Mouse (Mus musculus): ENCODE results near the gene Bcl2l12. TPM values are rescaled to one million over a fixed set of nuclear protein-coding genes. Genes with fewer than 3 reads are reported as not detected.
A peak's percentile ranks its signal among the peaks of the same experiment; 100 is the strongest.

Gene Bcl2l12
- polyA plus RNA-seq, 1 experiment from 2014 or later, result 10.0 TPM

DNA sequence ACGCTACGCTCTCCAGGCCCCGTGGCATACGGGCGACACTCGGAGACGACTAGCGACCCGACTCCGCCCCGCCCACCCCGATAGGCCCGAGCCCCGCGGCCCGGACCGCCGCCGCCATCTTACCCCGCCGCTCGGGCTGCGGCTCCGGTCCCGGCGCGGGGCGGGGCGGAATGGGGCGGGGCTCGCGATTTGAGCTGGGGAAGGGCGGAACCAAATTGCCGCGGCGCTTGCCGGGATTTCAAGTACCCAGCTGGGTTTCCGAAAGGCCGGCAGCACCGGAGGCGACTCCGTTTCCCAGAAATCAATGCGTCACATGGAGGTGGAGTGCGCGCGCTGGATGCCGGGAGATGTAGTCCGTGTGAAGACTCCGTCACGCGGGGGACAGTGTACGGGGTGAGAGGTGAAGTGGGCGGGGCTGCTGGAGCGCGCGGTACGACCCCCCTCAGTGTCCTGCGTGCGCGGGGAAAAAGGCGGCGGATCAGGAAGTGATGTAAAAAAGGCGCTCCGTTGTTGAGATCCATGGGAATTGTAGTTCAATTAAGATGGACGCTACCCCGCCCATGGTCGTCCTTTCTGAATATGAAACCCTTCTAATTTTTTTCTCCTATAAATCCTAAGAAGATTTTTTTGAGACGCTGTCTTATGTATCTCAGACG lies 17.6 kb upstream of the Bcl2l12 start, which contains the start of gene Scaf1:
Gene Scaf1, minus strand, starts transcription at position 407 of the 656 bp plus-strand sequence.
- Histone ChIP-seq H3K27me3 (replicated peaks) (no peaks in the 10 kb centered on the region), H3K4me2 (peak within 1 kb of the TSS; percentile 77), H3K9me3 (no peaks in the 10 kb centered on the region), H3K36me3 (replicated peaks) (peaks cover 19% of the 10 kb centered on the region; the same call in 1 of the 2 replicates), H3K4me3 (peak within 1 kb of the TSS; percentile 92), H3K9ac (peak within 1 kb of the TSS; percentile 95), H3K4me1 (peaks cover 27% of the 10 kb centered on the region), H3K27ac (peak within 1 kb of the TSS; percentile 84)
- 1% methylated on average over 69 of the region's 69 CpGs for WGBS
- ATAC-seq (replicated peaks), result peak; percentile 94

DNA sequence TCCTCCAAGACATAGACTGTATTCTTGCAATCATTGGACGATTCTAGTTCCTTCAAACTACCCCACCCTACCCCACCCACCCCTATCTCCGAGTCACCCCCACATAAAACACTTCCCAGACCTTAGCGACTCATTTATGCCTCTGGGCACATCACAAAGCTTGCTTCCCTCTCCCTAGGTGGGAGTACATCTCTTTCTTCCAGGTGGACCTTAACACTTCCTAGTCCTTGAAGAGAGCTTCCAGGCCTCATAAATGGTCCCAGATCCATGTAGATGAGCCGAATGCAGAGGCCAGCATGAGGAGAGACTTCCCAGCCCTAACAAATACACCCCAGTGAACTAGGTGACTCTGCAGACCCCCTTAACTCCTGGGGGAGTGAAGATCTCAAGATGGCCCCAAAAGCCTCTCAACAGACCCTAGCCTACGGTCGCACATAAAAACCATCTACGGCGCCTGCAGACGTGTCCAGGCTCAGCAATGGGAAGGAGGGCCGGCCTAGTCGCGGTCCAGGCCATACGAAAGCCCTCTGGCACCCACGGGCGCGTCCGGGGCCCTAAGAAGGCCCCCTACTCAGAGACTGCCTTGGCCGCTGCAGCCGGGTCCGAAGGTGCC lies 16.9 kb upstream of the Bcl2l12 start:
- Histone ChIP-seq H3K4me2 (peak overlapping the region; percentile 77), H3K36me3 (replicated peaks) (peaks cover 19% of the 10 kb centered on the region; the same call in 1 of the 2 replicates), H3K9me3 (no peaks in the 10 kb centered on the region), H3K27ac (peak overlapping the region; percentile 84), H3K4me1 (peaks cover 27% of the 10 kb centered on the region), H3K4me3 (peak overlapping the region; percentile 92), H3K27me3 (replicated peaks) (no peaks in the 10 kb centered on the region), H3K9ac (peak overlapping the region; percentile 95)
- ATAC-seq (replicated peaks), result no peak
- WGBS, result 3% methylated on average over 20 of the region's 20 CpGs

DNA sequence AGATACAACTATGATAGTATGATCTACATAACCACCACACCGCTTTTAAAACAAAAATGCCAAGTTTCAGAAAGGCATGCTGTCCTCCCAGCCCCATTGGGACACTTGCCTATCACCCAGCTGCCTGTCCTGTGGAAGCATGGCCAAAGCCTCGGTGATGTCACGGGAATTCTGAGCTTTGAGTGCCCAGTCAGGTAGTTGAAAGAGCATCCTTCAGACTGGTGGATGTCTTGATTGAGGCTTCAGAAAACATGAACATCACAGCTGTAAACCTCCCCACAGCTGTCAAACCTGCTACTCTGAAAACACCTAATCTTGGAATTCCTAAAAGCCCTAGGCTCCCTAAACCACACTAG lies 15.6 kb upstream of the Bcl2l12 start:
- ATAC-seq (replicated peaks), result no peak
- Histone ChIP-seq H3K4me1 (peaks cover 27% of the 10 kb centered on the region), H3K27me3 (replicated peaks) (no peaks in the 10 kb centered on the region), H3K9ac (no peak overlapping the region), H3K9me3 (no peaks in the 10 kb centered on the region), H3K4me2 (no peak overlapping the region), H3K27ac (no peak overlapping the region), H3K36me3 (replicated peaks) (peaks cover 30% of the 10 kb centered on the region), H3K4me3 (no peak overlapping the region)
- 97% methylated on average over 3 of the region's 3 CpGs for WGBS

DNA sequence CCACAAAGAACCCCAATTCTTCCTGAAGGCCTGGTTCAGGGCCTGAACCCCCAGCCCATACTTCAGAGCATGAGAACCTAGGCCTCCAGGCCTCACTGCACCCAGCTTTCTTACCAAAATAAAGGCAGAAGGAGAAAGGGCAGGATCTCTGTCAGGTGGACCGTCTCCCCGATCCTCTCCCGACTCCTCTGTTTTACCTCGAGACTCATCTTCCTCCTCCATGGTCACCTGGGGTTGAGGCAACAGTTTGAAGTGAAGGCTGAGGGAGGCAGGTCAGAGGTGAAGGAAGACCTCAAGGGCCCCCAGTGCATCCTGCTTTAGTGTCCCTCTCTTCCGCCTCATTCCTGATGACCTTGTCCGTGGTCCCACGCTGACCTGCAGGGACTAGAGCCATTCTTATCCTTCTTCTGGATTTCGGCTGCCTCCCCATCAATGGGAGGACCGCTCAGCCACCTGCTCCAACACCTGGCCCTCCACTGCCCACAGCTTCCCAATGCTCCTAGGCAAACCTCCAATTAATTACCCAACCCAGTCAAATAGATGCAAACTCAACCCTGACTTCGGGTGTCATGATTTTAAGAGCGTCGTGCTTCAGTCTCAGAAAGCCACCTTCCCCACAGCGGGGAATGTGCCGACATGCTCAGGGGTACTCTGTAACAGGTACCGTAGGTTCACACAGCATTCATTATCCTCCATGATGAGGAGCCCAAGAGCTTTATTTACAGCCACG lies 15.0 kb upstream of the Bcl2l12 start:
- H3K9ac ChIP-seq, result no peak overlapping the region
- H3K9me3 ChIP-seq, result no peaks in the 10 kb centered on the region
- H3K36me3 ChIP-seq (replicated peaks), result peaks cover 34% of the 10 kb centered on the region
- no peak for ATAC-seq (replicated peaks)
- WGBS, result 98% methylated on average over 16 of the region's 16 CpGs
- no peaks in the 10 kb centered on the region for H3K27me3 ChIP-seq (replicated peaks)
- no peak overlapping the region for H3K4me3 ChIP-seq
- no peak overlapping the region for H3K4me2 ChIP-seq
- no peak overlapping the region for H3K27ac ChIP-seq
- H3K4me1 ChIP-seq, result peaks cover 27% of the 10 kb centered on the region

DNA sequence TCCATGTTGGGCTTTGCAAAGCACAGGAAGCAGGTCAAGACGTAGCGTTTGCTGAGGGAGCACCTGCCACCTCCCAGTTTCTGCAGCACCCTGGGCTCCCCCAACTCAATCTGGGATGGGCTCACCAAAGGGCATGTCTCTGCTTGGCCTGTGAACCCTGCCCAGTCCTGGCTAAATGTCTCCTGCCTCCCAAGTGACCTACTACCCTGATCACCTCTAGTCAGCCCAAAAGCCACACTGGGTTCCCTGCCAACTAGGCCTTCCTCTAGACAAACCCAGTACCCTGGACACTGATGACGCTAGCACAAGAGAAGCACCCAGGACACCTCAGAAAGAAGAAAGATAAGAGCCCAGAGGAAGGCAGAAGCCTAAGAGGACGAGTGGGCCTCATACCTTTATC lies 14.3 kb upstream of the Bcl2l12 start:
- Histone ChIP-seq H3K4me1 (peaks cover 23% of the 10 kb centered on the region), H3K27me3 (replicated peaks) (no peaks in the 10 kb centered on the region), H3K27ac (no peak overlapping the region), H3K9me3 (no peaks in the 10 kb centered on the region), H3K9ac (no peak overlapping the region), H3K4me2 (no peak overlapping the region), H3K36me3 (replicated peaks) (peaks cover 41% of the 10 kb centered on the region), H3K4me3 (no peak overlapping the region)
- ATAC-seq (replicated peaks), result no peak
- 87% methylated on average over 4 of the region's 4 CpGs for WGBS

DNA sequence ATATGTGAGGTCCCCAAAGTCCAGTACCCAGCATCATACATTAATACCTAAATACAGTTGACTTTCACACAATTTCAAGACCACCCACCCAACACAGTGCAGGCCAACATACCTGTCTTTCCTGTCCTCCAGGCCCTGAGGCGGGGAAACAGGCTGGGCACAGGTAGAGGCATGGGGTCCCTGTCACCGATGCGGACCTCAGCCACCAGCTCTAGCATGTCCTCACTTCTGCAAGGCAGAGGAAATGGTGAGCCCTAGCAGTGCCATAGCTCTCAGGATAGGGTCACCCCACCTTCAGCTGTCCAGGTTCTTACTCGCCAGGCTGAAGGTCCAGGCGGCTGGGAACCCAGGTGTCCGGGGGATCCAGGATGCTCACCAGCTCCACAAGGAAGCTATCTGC lies 13.5 kb upstream of the Bcl2l12 start:
- WGBS, result 99% methylated on average over 6 of the region's 6 CpGs
- H3K27ac ChIP-seq, result no peak overlapping the region
- H3K4me2 ChIP-seq, result no peak overlapping the region
- H3K27me3 ChIP-seq (replicated peaks), result no peaks in the 10 kb centered on the region
- H3K9ac ChIP-seq, result no peak overlapping the region
- no peak overlapping the region for H3K4me3 ChIP-seq
- peaks cover 16% of the 10 kb centered on the region for H3K4me1 ChIP-seq
- peaks cover 49% of the 10 kb centered on the region for H3K36me3 ChIP-seq (replicated peaks)
- H3K9me3 ChIP-seq, result no peaks in the 10 kb centered on the region
- no peak for ATAC-seq (replicated peaks)

DNA sequence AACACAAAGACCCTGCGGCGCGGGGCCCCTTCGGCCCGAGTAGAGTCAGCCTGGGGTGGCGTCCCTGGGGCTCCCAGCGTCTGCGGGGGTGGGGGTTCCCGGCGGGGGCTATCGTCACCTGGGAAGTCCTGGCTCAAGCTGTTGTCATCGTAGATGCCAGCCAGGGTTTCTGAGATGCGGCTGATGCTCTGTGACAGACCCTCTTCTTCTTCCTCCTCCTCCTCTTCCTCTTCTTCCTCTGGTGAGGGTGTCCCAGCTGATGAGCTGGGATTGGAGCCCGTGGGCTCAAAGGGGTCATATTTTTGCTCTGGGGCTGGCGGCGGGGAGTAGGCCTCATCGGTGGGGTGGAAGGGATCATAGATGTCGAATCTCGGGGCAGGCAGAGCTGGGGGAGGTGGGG lies 9.9 kb upstream of the Bcl2l12 start:
- peaks cover 81% of the 10 kb centered on the region for H3K36me3 ChIP-seq (replicated peaks)
- no peak overlapping the region for H3K4me3 ChIP-seq
- H3K4me1 ChIP-seq, result no peaks in the 10 kb centered on the region
- H3K9ac ChIP-seq, result no peak overlapping the region
- no peaks in the 10 kb centered on the region for H3K9me3 ChIP-seq
- H3K27me3 ChIP-seq (replicated peaks), result no peaks in the 10 kb centered on the region
- 94% methylated on average over 19 of the region's 19 CpGs for WGBS
- no peak overlapping the region for H3K27ac ChIP-seq
- no peak for ATAC-seq (replicated peaks)
- H3K4me2 ChIP-seq, result no peak overlapping the region

DNA sequence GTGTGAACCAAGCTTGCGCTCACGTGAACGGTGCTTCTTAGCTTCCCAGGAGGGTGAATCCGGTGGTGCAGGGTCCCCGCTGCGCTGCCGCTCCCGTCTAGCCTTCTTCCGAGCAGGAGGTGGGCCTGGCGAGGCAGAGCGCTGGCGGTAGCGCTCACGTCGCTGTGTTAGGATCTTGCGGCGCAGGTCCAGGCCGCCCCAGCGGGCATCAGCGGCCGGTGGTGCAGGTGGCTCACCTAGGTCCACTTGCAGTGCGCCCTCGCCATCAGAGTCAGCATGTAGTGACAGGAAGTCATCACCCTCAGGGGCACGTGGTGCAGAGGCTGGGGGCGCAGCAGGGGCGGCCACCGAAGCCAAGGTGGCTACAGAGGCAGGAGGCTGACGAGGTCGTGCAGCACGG lies 9.3 kb upstream of the Bcl2l12 start:
- H3K4me3 ChIP-seq, result no peak overlapping the region
- H3K36me3 ChIP-seq (replicated peaks), result peaks cover 81% of the 10 kb centered on the region
- H3K4me2 ChIP-seq, result no peak overlapping the region
- no peaks in the 10 kb centered on the region for H3K9me3 ChIP-seq
- H3K27me3 ChIP-seq (replicated peaks), result no peaks in the 10 kb centered on the region
- no peak overlapping the region for H3K27ac ChIP-seq
- 95% methylated on average over 30 of the region's 30 CpGs for WGBS
- no peak overlapping the region for H3K9ac ChIP-seq
- no peaks in the 10 kb centered on the region for H3K4me1 ChIP-seq
- ATAC-seq (replicated peaks), result no peak

DNA sequence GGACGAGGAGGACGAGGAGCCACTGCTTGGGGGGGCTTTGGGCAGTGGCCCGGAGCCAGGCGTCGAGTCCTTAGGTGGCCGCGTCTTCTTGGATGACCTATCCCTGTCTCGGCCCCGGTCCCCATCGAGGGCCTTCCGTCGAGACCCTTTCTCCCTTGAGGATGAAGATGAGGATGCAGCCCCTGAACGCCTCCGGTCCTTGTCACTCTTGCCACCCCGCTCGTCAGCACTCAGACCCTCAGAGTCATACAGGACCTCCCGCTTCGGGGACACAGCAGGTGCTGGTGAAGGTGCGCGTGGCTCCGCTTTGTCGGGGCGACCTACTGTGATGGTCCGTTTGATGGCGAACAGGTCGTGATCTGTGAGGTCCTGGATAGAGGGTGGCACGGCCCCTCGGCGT lies 8.6 kb upstream of the Bcl2l12 start:
- WGBS, result 95% methylated on average over 29 of the region's 29 CpGs
- Histone ChIP-seq H3K9me3 (no peaks in the 10 kb centered on the region), H3K36me3 (replicated peaks) (peaks cover 76% of the 10 kb centered on the region), H3K27ac (no peak overlapping the region), H3K27me3 (replicated peaks) (no peaks in the 10 kb centered on the region), H3K4me1 (no peaks in the 10 kb centered on the region), H3K4me2 (no peak overlapping the region), H3K9ac (no peak overlapping the region), H3K4me3 (no peak overlapping the region)
- ATAC-seq (replicated peaks), result no peak

DNA sequence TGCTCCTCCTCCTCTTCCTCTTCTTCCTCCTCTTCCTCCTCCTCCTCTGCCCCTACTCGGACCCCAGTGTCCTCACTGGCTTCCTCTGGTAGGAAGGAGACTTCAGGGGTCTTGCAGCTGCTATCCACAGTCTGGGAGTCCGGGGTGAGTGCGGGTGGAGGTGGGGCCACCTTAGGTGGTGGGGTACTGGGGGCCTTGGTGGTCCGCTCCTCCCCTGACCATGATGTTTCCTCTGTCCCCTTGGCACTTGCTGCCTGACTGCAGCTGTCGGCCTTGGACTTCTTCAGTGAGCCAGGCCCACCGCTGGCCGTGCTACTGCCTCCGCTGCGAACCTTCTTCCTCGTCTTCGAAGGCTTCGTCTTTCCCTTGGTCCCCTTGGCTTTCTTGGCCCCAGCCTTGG lies 8.0 kb upstream of the Bcl2l12 start:
- no peaks in the 10 kb centered on the region for H3K4me1 ChIP-seq
- H3K27ac ChIP-seq, result no peak overlapping the region
- WGBS, result 93% methylated on average over 12 of the region's 12 CpGs
- ATAC-seq (replicated peaks), result no peak
- no peak overlapping the region for H3K4me3 ChIP-seq
- no peaks in the 10 kb centered on the region for H3K9me3 ChIP-seq
- H3K4me2 ChIP-seq, result no peak overlapping the region
- H3K9ac ChIP-seq, result no peak overlapping the region
- H3K27me3 ChIP-seq (replicated peaks), result no peaks in the 10 kb centered on the region
- peaks cover 75% of the 10 kb centered on the region for H3K36me3 ChIP-seq (replicated peaks)

DNA sequence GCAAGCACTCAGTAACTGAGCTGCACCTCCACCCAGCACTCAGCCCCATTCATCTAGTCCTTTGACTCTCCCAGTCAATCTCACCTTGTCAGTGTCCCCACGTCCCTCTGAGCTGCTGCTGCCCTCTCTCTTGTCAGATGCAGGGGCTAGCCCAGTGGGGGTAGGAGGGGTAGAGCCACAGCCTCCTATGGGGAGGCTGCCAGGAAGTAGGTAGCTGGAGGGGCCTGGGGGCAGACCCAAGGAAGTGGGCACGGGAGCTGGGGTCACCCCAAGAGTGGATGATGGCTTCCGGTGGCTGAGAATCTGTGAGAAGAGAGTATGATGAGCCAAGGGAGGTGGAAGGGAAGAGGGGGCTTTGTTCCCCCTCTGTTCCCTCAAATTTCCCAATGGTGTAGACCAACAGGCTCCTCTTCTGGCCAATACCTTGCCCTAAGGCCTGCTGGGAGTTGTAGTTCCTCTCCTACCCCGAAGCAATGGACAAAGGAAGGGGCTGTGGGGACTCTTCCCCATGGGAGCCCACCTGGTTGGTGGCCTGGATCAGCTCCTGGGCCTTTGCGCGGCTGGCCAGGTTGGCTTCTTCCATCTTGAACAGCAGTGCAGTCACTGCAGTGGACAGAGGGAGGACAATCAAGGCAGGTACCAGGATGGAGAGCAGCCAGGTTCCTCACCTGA lies 6.9 kb upstream of the Bcl2l12 start:
- H3K27me3 ChIP-seq (replicated peaks), result no peaks in the 10 kb centered on the region
- peaks cover 85% of the 10 kb centered on the region for H3K36me3 ChIP-seq (replicated peaks)
- 0 out of 2 replicates have a peak, but pooled peaks cover 1% of the 10 kb centered on the region for H3K4me1 ChIP-seq
- no peak overlapping the region for H3K4me2 ChIP-seq
- no peak overlapping the region for H3K4me3 ChIP-seq
- H3K9me3 ChIP-seq, result no peaks in the 10 kb centered on the region
- H3K9ac ChIP-seq, result no peak overlapping the region
- WGBS, result 90% methylated on average over 6 of the region's 6 CpGs
- H3K27ac ChIP-seq, result no peak overlapping the region
- no peak for ATAC-seq (replicated peaks)

DNA sequence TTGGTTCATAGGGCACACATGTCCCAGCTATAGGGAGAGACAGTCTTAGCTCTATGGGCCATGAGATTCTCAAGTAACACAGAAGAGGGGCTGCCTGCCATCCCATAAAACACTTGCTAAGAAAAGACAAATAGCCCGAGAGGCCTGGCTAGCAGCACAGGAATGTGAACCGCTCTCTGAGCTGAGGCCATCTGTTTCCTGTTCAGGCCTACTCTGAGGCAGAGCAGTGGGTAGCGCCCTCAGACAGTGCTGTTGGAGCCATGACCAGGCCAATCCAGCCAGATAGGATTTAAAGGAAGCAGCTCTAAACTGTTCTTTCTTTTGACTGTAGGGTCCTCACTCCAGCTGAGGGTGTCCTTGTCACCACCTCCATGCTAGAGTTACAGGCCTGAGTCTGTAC lies 6.0 kb upstream of the Bcl2l12 start:
- Histone ChIP-seq H3K27me3 (replicated peaks) (no peaks in the 10 kb centered on the region), H3K4me2 (no peak overlapping the region), H3K9ac (no peak overlapping the region), H3K36me3 (replicated peaks) (peaks cover 82% of the 10 kb centered on the region), H3K4me3 (no peak overlapping the region), H3K9me3 (no peaks in the 10 kb centered on the region), H3K27ac (no peak overlapping the region), H3K4me1 (peaks cover 6% of the 10 kb centered on the region; the same call in 1 of the 2 replicates)
- ATAC-seq (replicated peaks), result no peak
- WGBS, result 91% methylated on average over 3 of the region's 3 CpGs
